Mouse (Mus musculus) CH12.LX (cell line): ENCODE measurements at regions not wholly inside any gene's neighbourhood (a gene's known extent, or its start where the extent isn't known, plus 50 kb on each side); places are given as distances from the start of the nearest gene placed in this dataset.

Experiments used
- CHD1 ChIP-seq: IDR thresholded peaks from 2 replicates; pipeline ENCODE4 v1.6.1; 2012; ENCODE audit warnings: low read depth, low read length, improper control_type of control experiment, inconsistent platforms
- CTCF ChIP-seq, 2 experiments: IDR thresholded peaks in 1 of 2; conservative IDR thresholded peaks in 1 of 2; 2 replicates each; pipeline ENCODE4 v1.5.1; 2011 to 2012; ENCODE audit warnings: low read depth in 2 of 2, low read length in 2 of 2, improper control_type of control experiment in 1 of 2, inconsistent platforms in 1 of 2, mild to moderate bottlenecking in 1 of 2, moderate library complexity in 1 of 2
- EP300 ChIP-seq: IDR thresholded peaks from 2 replicates; pipeline ENCODE4 v1.6.1; 2011; ENCODE audit warnings: low read length, improper control_type of control experiment
- HCFC1 ChIP-seq: IDR thresholded peaks from 2 replicates; pipeline ENCODE4 v1.6.1; 2012; ENCODE audit warnings: low read depth, mild to moderate bottlenecking, inconsistent platforms, low read length, improper control_type of control experiment
- MXI1 ChIP-seq: IDR thresholded peaks from 2 replicates; pipeline ENCODE4 v1.6.1; 2011; ENCODE audit warnings: mild to moderate bottlenecking, low read depth, low read length, improper control_type of control experiment
- POLR2A ChIP-seq: IDR thresholded peaks from 2 replicates; pipeline ENCODE4 v1.6.1; 2011; ENCODE audit warnings: low read depth, mild to moderate bottlenecking, improper control_type of control experiment, low read length
- POLR2AphosphoS2 ChIP-seq: IDR thresholded peaks from 2 replicates; pipeline ENCODE4 v1.6.1; 2011; ENCODE audit warnings: low read depth, low read length, improper control_type of control experiment
- RAD21 ChIP-seq: IDR thresholded peaks from 2 replicates; pipeline ENCODE4 v1.6.1; 2011; ENCODE audit warnings: low read depth, mild to moderate bottlenecking, low read length, improper control_type of control experiment, moderate library complexity
- RCOR1 ChIP-seq: conservative IDR thresholded peaks from 2 replicates; pipeline ENCODE4 v1.6.1; 2012; ENCODE audit warnings: low read depth, mild to moderate bottlenecking, inconsistent platforms, low read length, improper control_type of control experiment
- ZNF384 ChIP-seq: IDR thresholded peaks from 2 replicates; pipeline ENCODE4 v1.6.1; 2012; ENCODE audit warnings: low read depth, low read length, improper control_type of control experiment, inconsistent platforms

DNA sequence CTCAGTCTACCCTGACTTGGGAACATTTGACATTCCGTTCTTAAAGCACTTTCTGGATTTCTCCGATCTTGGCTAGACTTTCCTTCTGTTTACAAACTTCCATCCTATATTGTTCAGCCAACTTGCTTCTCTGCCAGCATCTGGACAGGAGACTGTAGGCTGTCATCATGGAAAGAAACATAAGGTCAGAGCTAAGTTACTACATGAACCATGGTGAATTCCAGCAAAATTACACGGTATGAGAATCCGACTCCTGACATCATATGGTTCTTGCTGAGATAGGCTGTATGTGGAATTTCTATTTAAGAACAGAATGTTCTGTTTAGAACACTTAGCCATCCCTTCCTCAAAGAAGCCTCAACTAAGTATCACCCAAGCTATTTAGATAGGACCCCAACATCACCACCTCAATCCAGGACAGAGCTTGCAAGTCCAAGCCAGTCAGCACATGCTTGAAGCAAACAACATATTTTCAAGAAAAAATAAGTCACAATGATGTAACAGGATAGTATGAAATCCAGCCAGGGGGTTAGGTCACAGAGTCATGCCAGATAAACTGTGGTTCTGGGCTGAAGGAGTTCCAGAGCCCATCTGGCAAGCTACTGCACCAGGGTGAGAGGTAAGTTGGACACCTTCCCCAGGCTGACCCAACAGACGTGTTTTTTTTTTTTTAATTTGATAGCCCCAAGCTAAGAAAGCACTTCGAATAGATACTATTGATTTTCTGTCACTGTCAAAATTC is 52.9 kb upstream of the Thbs1 start:
- TF ChIP-seq CTCF (conservative IDR thresholded peaks at IDR 0.05 in 1 of 2, IDR thresholded peaks at IDR 0.05 in 1 of 2; ENCODE audit: low read depth in 2 of 2, low read length in 2 of 2) (no peak), ZNF384 (no peak), MXI1 (no peak), EP300 (no peak), HCFC1 (no peak), CHD1 (no peak), RAD21 (no peak), POLR2A (no peak), POLR2AphosphoS2 (no peak), RCOR1 (no peak)
